Mouse (Mus musculus) activated CD4-positive, CD25-positive, alpha-beta regulatory T cell, adult 9 weeks (primary cell): Measurements from ENCODE around the gene Fxr1. TPM values are rescaled to one million over a fixed set of nuclear protein-coding genes. Genes with fewer than 3 reads are reported as not detected.

Experiments used
- polyA plus RNA-seq: library from polyadenylated mRNA; unstranded; fragments of 100-300 nt; shearing (Covaris generic); gene quantifications from one replicate; pipeline ENCODE4 v1.2.1, GENCODE M21; 2017

Fxr1 gene
- 49.0 TPM for polyA plus RNA-seq

GRCm38 (mm10) chr3:34019540-34020381 is at the start of gene Fxr1:
Gene Fxr1 (plus strand): TSS chr3:34019943.

GRCm38 (mm10) chr3:34080900-34081662 is 61.3 kb downstream of the Fxr1 start, which contains the start of gene Dnajc19:
Gene Dnajc19 (minus strand): TSS chr3:34081321.

Other genes with a start within 250 kb of the Fxr1 start
- 24.3 TPM for gene Ttc14, start 220.1 kb upstream of the Fxr1 start, polyA plus RNA-seq
- gene Ccdc39, start 175.6 kb upstream of the Fxr1 start, polyA plus RNA-seq = 0.23 TPM
- gene Dnajc19, start 61.4 kb downstream of the Fxr1 start, polyA plus RNA-seq = 105 TPM